Mouse (Mus musculus): ENCODE data around the gene Pou3f1. TPM values are rescaled to one million over a fixed set of nuclear protein-coding genes. Genes with fewer than 3 reads are reported as not detected.

Gene Pou3f1
- not detected for polyA plus RNA-seq (2014; fragmentation: Illumina TruSeq; extraction: RNeasy Lipid Tissue Mini Kit (QIAGEN cat#74804); ENCODE audit: low read depth, low replicate concordance)

DNA sequence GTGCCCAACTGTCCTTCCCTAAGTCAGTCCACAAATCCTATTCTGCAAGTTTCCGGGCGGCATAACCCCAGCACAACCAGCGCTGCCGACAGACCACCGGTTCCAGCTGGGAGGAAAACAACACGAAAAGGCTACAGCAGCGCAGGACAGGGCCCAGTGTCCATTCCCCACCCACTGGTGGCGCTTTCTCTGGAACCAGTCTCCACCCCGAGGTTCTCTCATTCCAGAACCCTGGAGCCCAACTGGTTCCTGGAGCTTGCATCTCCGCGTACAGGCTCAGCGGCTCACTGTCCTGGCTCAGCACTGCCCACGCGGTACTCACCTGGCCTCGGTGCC, at the start of gene Pou3f1:
Gene Pou3f1 (plus strand): TSS at position 290 of the 336 bp plus-strand sequence.

DNA sequence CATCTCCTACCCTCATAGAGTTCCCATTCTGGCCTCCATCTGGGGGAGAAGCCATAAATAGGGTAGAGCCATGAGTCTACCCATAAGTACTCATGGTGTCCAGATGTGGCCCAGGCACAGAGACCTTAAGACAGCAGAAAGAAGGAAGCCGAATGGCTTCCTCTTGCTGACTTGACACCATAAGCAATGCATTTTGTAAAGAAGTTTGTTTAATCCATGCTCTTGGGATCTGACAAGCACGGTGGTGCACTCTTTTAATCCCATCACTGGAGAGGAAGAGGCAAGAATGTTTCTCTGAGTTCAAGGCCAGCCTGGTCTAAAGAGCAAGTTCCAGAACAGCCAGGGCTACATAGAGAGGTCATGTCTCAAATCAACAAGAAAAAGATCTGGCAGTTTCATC, 45.9 kb upstream of the Pou3f1 start, which contains the start of gene 3100002H09Rik:
Gene 3100002H09Rik (minus strand): TSS at position 101 of the 400 bp plus-strand sequence.

DNA sequence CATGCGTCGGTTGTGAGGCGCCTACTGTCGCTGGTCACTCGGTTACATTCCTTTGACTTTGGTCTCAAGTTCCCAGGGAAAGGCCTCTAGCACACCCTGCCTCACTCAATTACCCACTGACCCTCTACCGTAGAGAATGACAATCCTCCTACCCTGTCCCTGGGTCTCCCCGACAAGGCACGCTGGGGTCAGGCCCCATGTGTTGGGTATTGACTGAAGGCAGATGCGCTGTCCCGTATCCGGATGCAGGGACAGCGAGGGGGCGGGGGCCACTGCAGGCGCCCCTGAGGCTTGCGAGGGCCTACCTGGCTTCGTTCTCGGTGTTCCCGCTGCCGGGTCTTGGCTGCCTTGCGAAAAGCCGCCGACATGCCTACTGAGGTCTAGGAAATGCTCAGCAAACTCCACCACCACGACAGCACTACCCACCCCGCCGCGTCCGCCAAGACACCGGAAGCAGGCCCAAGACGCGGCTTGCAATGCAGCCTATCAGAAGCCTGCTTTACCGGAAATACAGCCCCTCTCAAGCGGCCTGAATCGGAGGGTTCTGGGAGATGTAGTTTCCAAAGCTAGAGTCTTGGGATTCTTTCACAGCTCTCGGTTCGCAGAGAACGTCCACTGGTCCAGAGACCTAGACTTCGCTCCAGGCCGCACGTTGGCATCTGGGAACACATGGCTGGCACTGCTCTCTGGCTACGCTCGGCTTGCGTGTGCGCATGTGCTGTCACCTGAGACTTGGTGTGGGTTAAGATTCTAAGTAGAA, 36.7 kb downstream of the Pou3f1 start, which contains the start of gene Utp11:
Gene Utp11 (minus strand): TSS at position 466 of the 760 bp plus-strand sequence.

DNA sequence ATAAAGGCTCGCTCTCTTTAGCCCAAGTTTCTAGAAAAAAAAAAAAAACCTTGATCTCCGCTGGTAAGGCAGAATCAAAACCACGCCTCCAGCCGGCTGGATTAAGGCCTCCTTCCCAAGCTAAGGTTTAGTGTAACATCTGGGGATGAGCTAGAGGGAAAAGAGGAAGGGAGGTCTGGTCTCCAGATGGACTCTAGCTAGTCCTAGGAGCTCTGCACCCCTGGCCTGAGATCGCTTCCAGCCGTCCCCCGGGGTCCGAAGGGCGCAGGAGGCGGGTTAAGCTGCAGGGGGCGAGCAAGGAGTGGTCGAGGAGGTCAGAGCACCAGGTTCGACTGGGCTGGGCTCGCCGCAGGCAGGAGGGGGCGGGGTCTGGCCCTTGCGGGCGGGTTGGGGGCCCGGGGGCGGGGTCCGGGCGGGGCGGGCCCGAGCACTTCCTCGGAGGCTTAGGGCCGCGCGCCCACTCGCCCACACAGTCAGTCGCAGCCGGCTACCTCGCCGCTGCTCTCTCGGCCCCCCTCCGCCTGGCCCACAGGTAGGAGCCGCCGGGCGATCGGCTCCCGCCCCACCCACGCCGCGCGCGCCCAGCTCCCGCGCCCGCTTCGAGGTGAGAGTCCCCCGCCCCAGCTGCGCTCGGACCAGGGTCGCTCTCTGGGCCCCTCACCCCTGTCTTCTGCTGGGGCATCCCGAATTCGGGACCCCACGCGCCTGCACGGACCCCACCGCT, 43.8 kb downstream of the Pou3f1 start, which contains the start of gene Fhl3:
Gene Fhl3 (plus strand): TSS at position 454 of the 724 bp plus-strand sequence.

Other genes starting within 250 kb of the Pou3f1 start
- not detected for gene 3100002H09Rik, start 46.0 kb upstream of the Pou3f1 start, polyA plus RNA-seq (2014; fragmentation: Illumina TruSeq; extraction: RNeasy Lipid Tissue Mini Kit (QIAGEN cat#74804); ENCODE audit: low read depth, low replicate concordance)
- 91.4 TPM for gene Utp11, start 36.8 kb downstream of the Pou3f1 start, polyA plus RNA-seq (2014; fragmentation: Illumina TruSeq; extraction: RNeasy Lipid Tissue Mini Kit (QIAGEN cat#74804); ENCODE audit: low read depth, low replicate concordance)
- not detected for gene Fhl3, start 43.9 kb downstream of the Pou3f1 start, polyA plus RNA-seq (2014; fragmentation: Illumina TruSeq; extraction: RNeasy Lipid Tissue Mini Kit (QIAGEN cat#74804); ENCODE audit: low read depth, low replicate concordance)
- gene Sf3a3, start 58.0 kb downstream of the Pou3f1 start, polyA plus RNA-seq (2014; fragmentation: Illumina TruSeq; extraction: RNeasy Lipid Tissue Mini Kit (QIAGEN cat#74804); ENCODE audit: low read depth, low replicate concordance) = 33.8 TPM
- 17.5 TPM for gene Inpp5b, start 85.0 kb downstream of the Pou3f1 start, polyA plus RNA-seq (2014; fragmentation: Illumina TruSeq; extraction: RNeasy Lipid Tissue Mini Kit (QIAGEN cat#74804); ENCODE audit: low read depth, low replicate concordance)
- 15.1 TPM for gene Mtf1, start 145.3 kb downstream of the Pou3f1 start, polyA plus RNA-seq (2014; fragmentation: Illumina TruSeq; extraction: RNeasy Lipid Tissue Mini Kit (QIAGEN cat#74804); ENCODE audit: low read depth, low replicate concordance)
- gene Yrdc, start 193.9 kb downstream of the Pou3f1 start, polyA plus RNA-seq (2014; fragmentation: Illumina TruSeq; extraction: RNeasy Lipid Tissue Mini Kit (QIAGEN cat#74804); ENCODE audit: low read depth, low replicate concordance) = 21.5 TPM
- 1.2 TPM for gene 1110065P20Rik, start 194.4 kb downstream of the Pou3f1 start, polyA plus RNA-seq (2014; fragmentation: Illumina TruSeq; extraction: RNeasy Lipid Tissue Mini Kit (QIAGEN cat#74804); ENCODE audit: low read depth, low replicate concordance)
- gene Maneal, start 205.4 kb downstream of the Pou3f1 start, polyA plus RNA-seq (2014; fragmentation: Illumina TruSeq; extraction: RNeasy Lipid Tissue Mini Kit (QIAGEN cat#74804); ENCODE audit: low read depth, low replicate concordance) = 0.25 TPM
- not detected for gene Epha10, start 224.1 kb downstream of the Pou3f1 start, polyA plus RNA-seq (2014; fragmentation: Illumina TruSeq; extraction: RNeasy Lipid Tissue Mini Kit (QIAGEN cat#74804); ENCODE audit: low read depth, low replicate concordance)